Mouse (Mus musculus) mature B cell (primary cell): ENCODE data around the gene Tmem200a.

Source experiments
- in situ Hi-C: fragments of 300-500 bp; cut with MboI; formaldehyde crosslinking; loops from 2 replicates; pipeline ENCODE4 v1.14.3; 2019

Tmem200a gene

DNA sequence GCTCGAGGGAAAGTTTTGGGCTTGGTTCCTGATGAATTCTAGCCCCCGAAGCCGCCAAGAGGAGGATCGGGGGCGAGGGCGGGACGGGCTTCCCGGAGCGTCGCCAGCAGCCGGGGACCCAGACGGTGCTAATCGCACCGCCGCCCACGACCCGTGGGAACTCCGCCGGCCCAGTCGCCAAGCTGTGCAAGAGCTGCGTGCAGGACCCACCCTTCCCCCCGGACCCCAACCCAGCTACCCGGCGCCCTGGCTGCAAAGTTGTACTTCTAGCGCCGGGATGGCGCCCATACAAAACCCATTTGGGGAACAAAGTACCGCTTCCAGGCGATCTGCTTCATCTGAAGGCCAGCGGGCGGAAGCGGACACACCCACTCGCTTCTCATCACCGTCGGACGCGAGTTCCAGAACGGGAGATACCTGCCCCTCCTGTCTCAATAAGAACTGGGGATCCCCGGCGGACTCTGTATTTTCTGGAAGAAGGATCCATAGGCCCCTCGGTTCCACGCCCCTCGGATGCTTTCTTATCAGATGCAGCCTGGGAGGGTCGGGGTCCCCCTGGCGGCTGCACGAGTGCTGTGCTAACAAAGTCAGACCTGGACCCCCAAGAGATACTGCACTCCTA, at the start of gene Tmem200a:
Gene Tmem200a, minus strand, starts transcription at position 532 of the 622 bp plus-strand sequence.
- in situ Hi-C loops, result no loop called here

DNA sequence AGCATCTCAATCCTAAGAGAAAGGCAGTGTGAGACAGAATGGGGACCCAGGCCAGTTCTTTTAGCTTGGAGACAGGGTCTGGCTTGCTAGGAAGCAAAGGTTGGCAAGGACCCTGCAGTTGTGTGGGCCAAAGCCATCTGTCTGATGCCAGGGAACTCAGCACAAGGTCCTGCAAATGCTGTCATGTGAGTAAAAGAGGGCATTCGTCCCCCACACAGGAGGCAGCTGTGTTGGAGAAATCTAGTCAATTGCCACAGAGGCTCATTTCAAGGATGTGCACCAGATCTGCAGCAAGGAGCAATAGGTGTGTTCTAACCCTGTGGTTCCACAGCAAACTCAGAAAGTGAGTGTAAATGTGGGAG, 41.0 kb upstream of the Tmem200a start:
- in situ Hi-C loops, result no loop called here

DNA sequence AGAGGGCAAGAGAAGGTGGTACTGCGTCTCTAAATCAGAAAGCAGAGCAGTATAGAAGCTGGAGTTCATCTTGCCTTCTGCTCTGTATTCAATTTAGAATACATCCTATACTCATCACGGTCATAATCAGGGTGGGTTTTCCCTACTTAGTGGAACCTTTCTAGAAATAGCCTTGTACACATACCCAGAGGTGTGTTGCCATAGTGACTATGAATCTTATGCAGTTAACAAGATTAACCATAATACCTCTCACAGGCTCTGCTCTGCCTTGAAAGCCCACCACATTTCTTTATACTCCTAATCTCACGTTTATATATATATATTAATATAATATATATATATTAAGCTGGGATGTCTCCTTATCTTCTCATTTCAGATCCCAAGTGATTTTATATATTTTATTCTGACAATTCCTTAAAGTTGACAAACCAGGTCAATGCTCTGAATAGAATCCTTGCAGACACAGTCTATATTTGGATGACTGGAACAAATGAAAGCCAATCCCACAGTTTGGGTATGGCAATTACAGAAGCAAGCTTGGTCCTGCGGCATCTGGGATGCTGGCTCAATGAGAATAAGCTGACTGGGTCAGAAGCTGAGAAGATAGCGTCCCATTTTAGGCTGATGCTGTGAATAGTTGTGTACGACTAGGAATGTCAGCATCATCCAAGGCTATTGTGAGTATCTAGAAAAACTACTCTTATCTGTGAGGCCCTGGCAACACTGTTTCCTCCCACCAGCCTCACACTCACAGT, 40.4 kb upstream of the Tmem200a start:
- in situ Hi-C loops, result no loop called here

DNA sequence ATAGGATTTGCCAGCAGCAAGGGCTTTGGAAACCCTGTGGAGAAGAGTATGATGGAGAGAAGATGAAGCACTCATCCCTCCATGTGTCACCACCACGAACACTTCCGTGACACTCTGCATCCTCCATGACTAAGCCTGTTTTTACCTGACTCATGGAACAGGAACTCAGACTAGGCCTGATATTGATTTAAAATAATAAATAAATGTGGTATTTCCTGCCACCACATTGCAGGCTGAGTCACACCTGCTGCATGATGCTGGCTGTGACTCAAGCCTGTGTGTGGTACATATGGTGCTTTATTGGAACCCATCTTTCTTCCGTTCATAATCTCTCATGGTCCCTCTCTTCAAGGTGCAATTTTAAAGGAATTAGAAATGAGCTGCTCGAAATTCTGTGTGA, 35.6 kb upstream of the Tmem200a start:
- in situ Hi-C loops, result no loop called here

DNA sequence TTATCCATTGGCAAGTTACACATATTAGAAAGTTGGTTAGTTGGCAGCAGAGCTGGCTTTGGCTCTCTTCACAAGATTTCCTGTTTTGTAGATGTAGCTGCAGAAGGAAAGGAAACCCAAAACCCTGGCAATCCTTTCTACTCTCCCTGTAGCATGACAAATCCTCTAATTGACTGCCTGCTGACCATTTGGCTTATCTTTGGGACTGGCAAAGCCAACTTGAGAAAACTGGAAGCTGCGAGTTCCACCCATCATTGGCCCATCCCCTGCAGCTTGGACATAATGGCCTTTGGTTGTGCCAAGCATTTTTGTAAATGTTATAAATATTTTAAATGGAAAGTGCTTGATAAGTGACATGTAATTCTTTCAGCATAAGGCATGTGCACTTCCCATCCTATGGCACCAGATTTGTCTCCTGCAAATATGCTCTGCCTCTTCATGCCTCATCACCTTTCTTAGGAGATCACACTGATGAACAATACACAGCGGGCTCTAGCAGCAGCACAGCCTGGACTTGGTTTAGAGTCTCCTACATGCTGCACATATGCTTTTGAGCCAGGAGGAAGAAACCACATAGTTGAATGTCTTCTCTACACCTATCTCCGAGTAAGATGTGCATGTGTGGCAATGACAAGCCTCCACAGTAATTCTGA, 24.6 kb upstream of the Tmem200a start:
- in situ Hi-C loops, result no loop called here

DNA sequence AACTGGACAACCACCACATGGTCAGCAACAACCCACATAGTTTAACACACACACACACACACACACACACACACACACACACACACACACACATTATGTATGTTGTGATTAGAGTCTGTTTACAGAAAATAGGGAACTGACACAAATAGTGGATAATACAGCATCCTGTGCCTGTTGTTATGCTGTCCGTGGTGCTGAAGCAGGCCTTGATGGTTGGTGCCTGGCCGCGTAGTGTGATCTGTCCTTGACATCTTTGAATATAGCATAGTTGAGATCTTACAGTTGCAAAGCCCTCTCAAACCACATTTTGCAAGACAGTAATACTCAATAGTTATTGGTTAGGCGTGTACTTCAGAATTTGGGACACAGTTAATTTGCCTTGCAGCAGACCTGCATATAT, 3.2 kb upstream of the Tmem200a start:
- in situ Hi-C loops, result no loop called here

DNA sequence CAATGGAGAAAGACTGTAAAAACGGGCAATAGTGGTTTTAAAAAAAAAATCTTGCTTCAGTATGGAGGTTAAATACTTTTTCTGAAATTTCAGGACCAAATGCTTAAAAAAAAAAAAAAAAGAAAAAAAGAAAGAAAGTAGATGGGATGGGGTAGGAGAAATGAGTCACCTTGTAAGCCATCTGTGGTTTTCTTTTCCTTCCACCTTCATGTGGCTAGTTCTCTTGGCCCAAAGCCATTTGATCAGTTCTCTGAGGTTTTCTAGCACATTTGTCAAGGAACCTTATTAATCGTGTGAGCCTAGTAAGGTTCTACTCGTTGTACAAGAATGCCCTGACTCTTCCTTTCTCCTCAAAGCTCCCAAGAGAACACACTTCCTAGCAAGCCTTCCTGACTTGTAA, 826 bp upstream of the Tmem200a start:
- in situ Hi-C loops, result no loop called here

DNA sequence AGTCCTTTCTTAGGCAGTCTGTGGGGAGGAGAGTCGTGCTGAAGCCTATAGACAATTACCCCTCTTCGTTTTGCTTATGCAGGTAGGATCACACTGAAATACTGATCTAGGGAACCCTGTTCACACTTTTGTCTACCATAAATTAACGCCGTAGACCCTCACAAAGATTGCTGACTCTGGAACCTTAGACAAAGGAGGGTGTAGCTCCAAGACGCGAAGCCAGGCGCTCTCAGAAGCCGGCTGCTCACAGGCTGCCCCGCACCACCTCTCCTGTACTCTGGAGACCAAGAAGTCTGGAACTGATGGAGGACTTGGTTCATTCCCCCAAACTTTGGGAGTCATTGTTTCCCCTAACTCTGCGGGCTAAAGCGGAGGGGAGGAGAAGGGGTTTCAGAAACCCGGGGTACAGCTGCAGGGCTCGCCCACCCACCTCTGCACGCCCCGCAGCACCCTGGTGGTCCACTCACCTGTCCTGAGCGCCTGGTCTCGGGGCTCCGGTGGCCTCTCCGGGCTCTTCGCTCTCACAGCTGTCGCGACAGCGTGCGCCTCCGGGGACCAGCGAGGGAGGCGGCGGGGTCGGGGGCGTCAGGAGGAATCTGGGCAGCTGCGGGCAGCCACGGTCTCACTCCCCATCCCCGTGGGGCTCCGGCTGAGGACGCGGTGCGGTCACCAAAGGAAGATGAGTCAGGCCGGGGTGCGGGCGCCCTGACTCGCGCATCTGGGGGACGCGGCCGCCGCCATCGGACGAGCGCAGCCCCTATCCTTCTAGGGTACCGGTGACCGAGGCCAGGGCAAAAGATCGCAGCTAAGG, 976 bp downstream of the Tmem200a start, which contains the start of gene Gm9767:
Gene Gm9767, plus strand, starts transcription at position 585 of the 811 bp plus-strand sequence.
- in situ Hi-C loops, result no loop called here

DNA sequence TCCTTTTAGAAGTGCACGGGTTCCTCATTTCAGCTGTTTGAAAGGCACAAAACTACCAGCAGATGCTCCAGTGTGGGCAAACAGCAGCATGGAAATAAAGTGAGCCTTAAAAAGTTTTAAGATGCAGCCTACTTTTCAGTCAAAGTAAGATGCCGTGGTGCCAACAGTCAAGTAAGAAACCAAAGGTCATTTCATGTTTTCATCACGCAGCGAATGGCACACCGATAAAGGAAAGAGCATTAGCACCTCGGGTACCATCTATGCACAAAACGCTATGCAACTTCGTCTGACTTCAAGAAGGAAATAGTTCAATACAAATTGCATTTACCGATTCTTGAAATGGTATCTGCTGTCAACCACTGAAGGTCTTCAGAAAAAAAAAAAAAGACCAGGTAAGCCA, 1.9 kb downstream of the Tmem200a start:
- in situ Hi-C loops, result no loop called here

DNA sequence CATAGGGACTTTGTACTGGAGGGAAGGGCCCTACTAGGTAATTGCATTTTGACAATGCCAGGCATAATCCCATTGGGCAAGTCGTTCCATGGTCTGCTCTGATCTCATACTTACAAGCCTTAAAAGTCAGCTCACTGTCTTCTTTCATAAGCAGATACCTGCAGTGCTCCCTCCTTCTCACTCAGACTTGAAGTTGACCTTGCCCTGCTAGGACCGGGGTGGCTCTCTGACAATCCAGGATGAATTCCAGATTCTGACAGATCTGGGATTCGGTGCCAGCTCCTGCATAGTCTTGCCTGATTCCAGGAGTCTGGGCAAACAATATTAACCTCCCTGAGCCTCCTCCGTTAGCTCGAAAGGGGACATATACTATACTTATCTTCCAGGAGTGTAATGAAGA, 6.9 kb downstream of the Tmem200a start:
- in situ Hi-C loops, result no loop called here

DNA sequence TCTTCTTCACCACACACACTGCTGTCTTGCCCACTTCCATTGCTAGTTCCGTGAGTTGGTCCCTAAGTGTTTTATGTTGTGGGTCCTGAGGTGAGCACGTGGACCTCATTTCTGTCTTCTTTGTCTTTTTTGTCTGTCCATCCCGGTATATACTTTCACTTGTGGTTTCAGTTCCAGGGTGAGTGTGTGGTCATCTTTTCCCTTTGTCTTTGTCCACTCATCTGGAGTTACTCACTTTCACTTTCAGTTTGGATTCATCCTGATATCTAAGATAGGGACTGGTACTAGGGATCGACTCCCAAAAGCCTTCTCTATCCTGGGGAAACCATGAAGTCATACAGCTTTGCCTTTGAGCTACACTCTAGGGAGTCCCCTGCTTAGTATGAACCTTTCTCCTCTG, 15.8 kb downstream of the Tmem200a start:
- in situ Hi-C loops, result no loop called here

DNA sequence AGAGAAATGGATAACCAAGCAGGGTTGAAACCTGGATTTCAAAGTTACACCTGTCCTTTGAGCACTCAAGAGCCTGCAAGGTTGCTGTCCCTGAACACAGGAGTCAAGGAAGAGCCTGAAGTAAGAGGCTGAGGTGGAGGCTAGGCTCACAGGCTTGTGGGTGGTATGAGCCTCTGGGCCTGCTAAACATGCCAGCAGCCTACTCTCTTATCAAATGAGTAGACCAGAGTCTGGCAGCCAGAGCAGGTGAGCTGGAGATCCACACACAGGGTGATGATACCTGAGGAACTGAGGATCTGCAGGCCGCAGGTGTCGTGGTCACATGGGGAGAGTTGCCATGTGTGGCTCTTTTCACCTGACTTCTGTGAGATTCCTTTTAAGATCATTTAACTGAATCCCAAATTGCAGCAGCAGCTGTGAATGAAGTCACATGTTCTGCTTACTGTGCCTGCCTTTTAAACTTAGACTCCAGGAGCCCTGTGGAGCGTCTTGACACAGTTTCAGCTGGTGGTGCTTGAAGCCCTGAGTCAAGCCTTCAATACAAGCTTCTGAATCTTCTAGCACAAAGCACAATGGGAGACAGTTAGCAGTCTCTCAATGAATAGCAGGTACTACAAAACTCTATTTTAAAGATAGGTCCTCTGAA, 19.1 kb downstream of the Tmem200a start:
- in situ Hi-C loops, result no loop called here

DNA sequence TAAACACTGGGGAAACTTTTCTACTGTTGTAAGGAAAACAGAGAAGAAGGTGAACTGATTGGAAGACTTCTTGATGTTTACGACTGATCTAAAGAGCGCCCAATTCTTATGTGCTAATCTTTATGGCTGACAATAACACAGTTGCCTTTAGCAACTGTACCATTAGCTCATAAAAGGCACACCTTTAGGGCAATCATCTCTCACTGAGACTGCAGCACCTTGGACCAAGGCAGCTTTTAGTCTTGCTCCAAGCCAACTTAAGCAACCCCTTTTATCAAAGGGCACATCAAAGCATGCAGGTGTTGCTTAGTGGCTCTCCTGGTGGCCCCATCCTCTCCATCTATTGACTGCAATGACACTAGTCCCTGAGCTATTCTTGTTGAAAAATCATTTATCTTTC, 27.7 kb downstream of the Tmem200a start:
- in situ Hi-C loops, result no loop called here

DNA sequence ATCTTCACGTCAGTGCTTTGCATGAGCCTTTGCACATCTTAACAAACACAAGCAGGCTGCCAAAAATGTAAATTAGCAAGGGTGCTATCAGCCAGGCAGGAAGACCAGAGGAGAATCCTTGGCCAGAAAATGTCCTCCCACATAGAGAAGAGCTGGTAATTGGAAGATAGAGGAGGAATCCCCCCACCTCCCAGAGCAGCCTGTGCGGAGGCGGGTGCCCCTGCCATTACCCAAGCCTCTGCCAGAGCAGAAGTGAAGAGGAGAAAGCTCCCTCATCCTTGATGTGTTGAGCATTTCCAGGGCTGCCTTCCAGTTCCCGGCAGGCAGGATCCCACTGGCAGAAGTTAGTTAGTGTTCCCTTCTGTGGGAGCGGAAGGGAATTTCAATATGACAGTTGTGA, 43.9 kb downstream of the Tmem200a start:
- in situ Hi-C loops, result no loop called here

DNA sequence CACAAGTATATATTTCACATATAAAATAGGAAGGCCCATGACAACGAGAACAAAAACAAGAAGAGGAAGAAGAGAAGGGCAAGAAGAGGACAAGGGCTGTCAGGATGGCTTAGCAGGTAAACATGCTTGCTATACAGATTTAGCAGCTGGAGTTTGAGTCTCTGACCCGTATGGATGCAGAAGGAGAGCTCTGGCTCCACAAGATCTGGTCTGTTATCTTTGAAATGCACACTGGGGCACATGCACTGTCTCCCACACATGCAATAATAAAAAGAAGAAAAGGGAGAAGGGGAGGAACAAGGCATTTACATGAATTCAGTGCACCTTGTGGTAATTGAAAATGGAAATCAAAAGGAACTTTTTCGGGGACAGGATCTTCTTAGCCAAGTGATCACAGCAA, 60.1 kb downstream of the Tmem200a start:
- in situ Hi-C loops, result no loop called here

DNA sequence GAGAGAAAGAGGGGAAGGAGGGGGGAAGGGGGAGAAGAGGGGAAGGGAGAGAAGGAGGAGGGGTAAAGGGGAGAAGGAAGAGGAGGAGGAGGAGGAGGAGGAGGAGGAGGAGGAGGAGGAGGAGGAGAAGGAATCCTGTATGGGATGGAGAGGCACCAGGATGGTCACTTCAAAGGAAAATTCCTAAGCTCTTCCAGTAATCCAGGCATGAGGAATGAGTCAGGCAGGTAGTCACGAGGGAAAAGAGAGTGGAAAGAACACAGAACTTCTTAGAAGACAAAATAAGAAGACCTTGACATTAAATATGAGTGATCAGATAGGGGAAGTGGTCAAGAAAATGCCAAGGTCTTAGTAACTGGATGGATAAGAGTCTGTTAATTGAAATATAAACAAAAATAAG, 64.6 kb downstream of the Tmem200a start:
- in situ Hi-C loops, result no loop called here

DNA sequence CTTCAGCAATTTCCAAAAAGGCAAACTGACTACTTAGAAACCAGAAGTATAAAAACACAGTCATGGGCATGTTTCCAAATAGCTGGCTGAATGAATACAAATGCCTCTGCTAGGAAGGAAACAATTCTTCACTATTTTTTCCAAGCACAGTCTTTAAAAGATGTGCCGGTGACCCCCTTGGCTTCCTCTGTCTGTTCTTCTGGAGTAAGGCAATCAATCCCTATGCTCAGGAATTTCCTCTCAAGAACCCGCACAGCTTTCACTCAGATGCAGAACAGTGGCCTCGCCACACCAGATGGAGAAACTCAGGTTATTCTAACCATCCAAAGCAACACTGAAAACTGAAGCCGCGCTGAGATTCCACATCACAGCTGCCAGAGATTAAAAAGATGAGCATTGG, 69.9 kb downstream of the Tmem200a start:
- in situ Hi-C loops, result no loop called here

DNA sequence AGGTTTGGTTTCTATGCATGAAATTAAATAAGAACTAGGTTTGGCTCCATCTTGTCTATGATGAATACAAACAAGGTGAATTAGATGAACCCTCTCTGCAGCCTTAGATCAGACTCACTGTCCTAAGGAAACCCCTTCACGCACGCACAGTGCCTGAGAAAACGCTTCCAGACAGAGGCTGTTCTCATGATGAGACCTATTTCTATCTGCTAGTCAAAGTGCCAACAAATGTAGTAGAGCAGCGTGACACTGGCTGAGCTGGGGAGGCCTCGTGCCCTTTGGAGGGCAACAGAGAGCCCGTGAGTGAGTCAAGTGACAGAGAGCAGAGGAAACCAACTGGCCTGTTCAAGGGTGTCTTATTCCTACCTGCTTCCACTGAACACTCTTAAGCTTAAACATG, 73.4 kb downstream of the Tmem200a start:
- in situ Hi-C loops, result no loop called here

DNA sequence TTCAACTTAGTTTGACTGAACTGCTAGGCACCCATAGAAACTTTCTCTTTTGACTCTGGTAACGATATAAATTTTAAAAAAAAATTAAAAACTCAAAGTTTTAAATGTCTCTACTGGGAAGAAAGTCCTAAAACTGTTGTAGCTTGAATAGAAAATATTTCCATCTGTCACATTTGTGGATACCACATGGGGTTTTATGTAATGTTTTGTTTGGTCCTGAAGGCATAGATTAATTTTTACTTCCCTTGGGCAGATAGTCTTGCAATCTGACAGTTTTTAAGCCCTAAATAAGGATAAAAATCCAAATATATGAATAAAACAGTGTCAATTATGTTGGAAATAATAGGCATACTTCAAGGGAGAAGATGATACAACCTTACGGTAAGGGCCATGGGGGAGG, 78.0 kb downstream of the Tmem200a start:
- in situ Hi-C loops, result no loop called here

DNA sequence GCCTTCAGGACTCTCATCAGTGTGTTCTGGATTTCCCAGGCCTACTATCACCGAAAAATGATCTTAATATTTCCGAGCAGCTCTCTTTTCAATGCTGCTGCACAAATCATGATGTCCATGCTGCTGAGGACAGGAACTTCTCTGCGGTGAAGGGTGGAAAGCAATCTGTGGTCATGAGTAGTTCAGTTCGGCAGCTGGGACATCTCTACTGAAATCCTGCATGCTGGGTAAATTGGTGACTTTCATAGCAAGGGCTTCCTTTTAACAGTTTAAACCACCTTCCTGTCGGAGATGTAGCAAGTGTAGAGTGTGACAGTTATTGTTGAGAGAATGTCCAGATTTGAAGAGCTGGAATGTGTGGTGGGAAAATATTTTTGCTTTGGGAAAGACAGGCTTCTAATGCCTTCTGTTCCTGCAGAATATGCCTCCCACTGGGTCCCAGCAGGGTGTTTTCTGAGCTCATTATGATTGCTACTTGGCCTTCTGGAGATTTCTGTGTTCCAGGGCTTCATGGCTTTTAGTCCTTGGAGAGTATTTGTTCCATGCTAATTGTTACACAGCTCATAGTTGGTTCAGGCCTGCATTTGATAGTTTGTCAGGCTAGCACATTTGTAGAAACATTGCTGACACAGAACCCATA, 79.4 kb downstream of the Tmem200a start:
- in situ Hi-C loops, result no loop called here

DNA sequence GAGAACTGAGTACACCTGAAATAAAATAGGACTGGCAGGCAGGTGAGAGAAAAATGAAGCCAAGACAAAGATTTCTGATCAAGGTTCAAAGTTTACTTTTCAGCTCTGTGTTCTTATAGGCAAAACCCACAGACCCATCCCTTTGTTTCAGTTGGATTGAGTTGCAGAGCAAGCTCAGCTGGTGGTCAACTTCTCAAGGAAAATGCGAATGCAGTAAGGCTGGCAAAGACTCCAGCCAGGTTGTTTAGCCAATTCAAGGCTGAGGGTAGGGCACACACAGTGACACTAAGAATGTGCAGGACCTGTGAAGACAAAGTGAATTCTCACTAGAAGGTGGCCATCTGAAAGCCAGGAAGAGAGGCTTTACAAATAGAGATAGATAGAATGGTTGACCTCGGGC, 94.8 kb downstream of the Tmem200a start:
- in situ Hi-C loops, result no loop called here
